Mouse (Mus musculus) liver, postnatal 0 days (tissue): ENCODE results near the gene Unkl. TPM values are rescaled to one million over a fixed set of nuclear protein-coding genes. Genes with fewer than 3 reads are reported as not detected.
A peak's percentile ranks its signal among the peaks of the same experiment; 100 is the strongest.
"Not testable (repeated sequence)": the region's sequence is repeated elsewhere in the genome, so short reads cannot be mapped to it uniquely, and the experiment has no call there.

Experiments
- ATAC-seq: fragments of 200-750 bp; cut with Nextera tagmentation; 2 replicates; pipeline ENCODE4 v1.8.0; 2017; ENCODE audit warnings: mild to moderate bottlenecking, moderate library complexity
- DNase-seq: peaks from one replicate; pipeline ENCODE4 v3.0.0-alpha.2; 2016
- H3K27ac ChIP-seq: fragments of 300-500 bp; sonication (generic); 2 replicates; pipeline ENCODE4 v1.5.1; 2014; ENCODE audit warnings: antibody characterized with exemption, moderate library complexity, mild to moderate bottlenecking, low read depth
- H3K27me3 ChIP-seq: fragments of 300-500 bp; sonication (generic); 2 replicates; pipeline ENCODE4 v1.6.1; 2014; ENCODE audit warnings: low read length, control low read depth, mixed read lengths; ENCODE audit not compliant: insufficient read depth
- H3K36me3 ChIP-seq: fragments of 300-500 bp; sonication (generic); replicated peaks from 2 replicates; pipeline ENCODE4 v1.6.1; 2014; ENCODE audit warnings: mild to moderate bottlenecking, control low read depth, low read length, moderate library complexity, mixed read lengths; ENCODE audit not compliant: insufficient read depth
- H3K4me1 ChIP-seq: fragments of 300-500 bp; sonication (generic); 2 replicates; pipeline ENCODE4 v1.6.1; 2014; ENCODE audit warnings: antibody characterized with exemption, mild to moderate bottlenecking, control low read depth; ENCODE audit not compliant: insufficient read depth
- H3K4me2 ChIP-seq: fragments of 300-500 bp; sonication (generic); 2 replicates; pipeline ENCODE4 v1.6.1; 2014; ENCODE audit warnings: low read depth, mild to moderate bottlenecking, low read length, moderate library complexity, mixed read lengths
- H3K4me3 ChIP-seq: fragments of 300-500 bp; sonication (generic); 2 replicates; pipeline ENCODE4 v1.5.1; 2014; ENCODE audit warnings: low read depth, low read length
- H3K9ac ChIP-seq: fragments of 300-500 bp; sonication (generic); replicated peaks from 2 replicates; pipeline ENCODE4 v1.6.1; 2014; ENCODE audit warnings: mild to moderate bottlenecking, moderate library complexity
- H3K9me3 ChIP-seq: fragments of 300-500 bp; sonication (generic); 2 replicates; pipeline ENCODE4 v1.6.1; 2016; ENCODE audit warnings: mild to moderate bottlenecking, control low read depth, low read length, mixed read lengths
- CTCF ChIP-seq: sonication (generic); IDR thresholded peaks from 2 replicates; pipeline ENCODE4 v1.5.1; 2016; ENCODE audit warnings: antibody characterized with exemption, low read depth
- EP300 ChIP-seq: IDR thresholded peaks from 2 replicates; pipeline ENCODE4 v1.6.1; 2016; ENCODE audit warnings: antibody characterized with exemption, low read depth, mild to moderate bottlenecking
- WGBS: fragments of 180-500 bp; shearing (Covaris S2); extraction: QIAGEN DNeasy Blood & Tissue Kit; methylation state at CpG from one replicate; pipeline ENCODE4 v1.1.7; 2014; ENCODE audit not compliant: insufficient replicate concordance; 5-methylcytosine and 5-hydroxymethylcytosine counted together
- polyA plus RNA-seq: library from polyadenylated mRNA; unstranded; fragments of >200 nt; fragmentation: Nextera tagmentation; extraction: Ambion mirVana; gene quantifications from 2 replicates; pipeline ENCODE4 v1.2.1, GENCODE M21; 2015

Unkl gene
- polyA plus RNA-seq, 1 experiment from 2014 or later, result 3.4 TPM

DNA sequence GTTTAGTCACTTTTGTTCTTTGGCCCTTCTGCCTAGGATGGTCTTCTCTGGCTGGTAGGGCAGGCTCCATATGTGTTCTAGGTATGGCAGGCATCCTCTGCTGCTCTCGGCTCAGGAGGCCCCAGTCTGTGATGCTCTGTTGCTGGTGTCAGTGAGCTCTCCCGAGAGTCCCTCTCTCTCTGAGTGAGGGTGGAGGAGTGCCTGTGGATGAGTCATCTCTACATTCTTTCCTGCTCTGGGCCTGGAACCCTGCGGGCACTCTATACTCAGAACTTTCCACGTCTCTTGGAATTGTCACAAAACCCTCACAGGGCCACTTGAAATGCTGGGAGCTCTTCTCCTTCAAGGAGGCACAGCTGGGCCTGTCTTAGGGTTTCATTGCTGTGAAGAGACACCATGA, 23.5 kb downstream of the Unkl start:
- WGBS, result 75% methylated on average over 4 of the region's 4 CpGs
- Histone ChIP-seq H3K4me2 (no peak overlapping the region), H3K27me3 (no peaks in the 10 kb centered on the region), H3K36me3 (peaks cover 66% of the 10 kb centered on the region), H3K9me3 (no peaks in the 10 kb centered on the region), H3K27ac (no peak overlapping the region), H3K9ac (no peak overlapping the region), H3K4me3 (no peak overlapping the region), H3K4me1 (no peaks in the 10 kb centered on the region)
- ATAC-seq (no peak), DNase-seq (no peak)
- no peak for TF ChIP-seq CTCF
- TF ChIP-seq EP300, result no peak

DNA sequence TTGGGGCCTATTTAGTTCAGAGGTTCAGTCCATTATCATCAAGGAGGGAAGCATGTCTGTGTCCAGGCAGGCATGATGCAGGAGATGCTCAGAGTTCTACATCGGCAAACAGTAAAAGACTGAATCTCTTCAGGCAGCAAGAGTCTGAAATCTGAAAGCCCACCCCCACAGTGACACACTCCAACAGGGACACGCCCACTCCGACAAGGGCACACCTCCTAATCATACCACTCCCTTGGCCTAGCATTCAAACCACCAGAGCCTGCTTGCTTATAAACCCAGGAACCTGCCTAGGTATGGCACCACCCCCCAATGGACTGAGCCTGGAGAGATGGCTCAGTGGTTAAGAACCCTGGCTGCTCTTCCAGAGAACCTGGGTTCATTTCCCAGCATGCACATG, 27.2 kb downstream of the Unkl start:
- no peaks in the 10 kb centered on the region for H3K27me3 ChIP-seq
- H3K27ac ChIP-seq, result no peak overlapping the region
- H3K4me2 ChIP-seq, result no peak overlapping the region
- H3K4me1 ChIP-seq, result no peaks in the 10 kb centered on the region
- WGBS, result 91% methylated on average over 3 of the region's 3 CpGs
- H3K4me3 ChIP-seq, result no peak overlapping the region
- H3K9me3 ChIP-seq, result no peaks in the 10 kb centered on the region
- no peak for TF ChIP-seq CTCF
- TF ChIP-seq EP300, result no peak
- DNase-seq (no peak), ATAC-seq (no peak)
- peaks cover 51% of the 10 kb centered on the region for H3K36me3 ChIP-seq
- H3K9ac ChIP-seq, result no peak overlapping the region

DNA sequence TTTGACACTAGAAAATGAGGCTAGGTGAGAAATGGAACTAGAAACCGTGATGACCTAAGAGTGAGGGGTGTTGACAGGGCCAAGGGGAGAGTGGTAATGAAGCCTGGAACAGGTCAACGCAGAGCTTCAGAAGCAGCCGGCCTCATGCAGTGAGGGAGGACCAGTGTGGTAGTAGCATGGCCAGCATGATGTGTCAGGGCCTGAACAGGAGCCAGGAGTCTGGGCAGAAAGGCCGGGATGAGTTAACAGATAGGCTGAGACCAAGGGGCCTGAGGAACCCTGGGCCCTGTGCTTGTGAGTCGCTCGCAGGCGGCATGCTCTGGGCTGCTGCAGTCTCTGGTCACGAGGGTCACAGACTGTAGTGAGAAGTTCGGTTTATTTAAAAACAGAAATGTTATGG, 30.8 kb downstream of the Unkl start:
- no peak overlapping the region for H3K27ac ChIP-seq
- WGBS, result 84% methylated on average over 9 of the region's 9 CpGs
- no peak overlapping the region for H3K4me2 ChIP-seq
- no peak overlapping the region for H3K9ac ChIP-seq
- H3K4me1 ChIP-seq, result peaks cover 25% of the 10 kb centered on the region
- H3K36me3 ChIP-seq, result peaks cover 33% of the 10 kb centered on the region
- TF ChIP-seq CTCF (no peak), EP300 (no peak)
- no peaks in the 10 kb centered on the region for H3K9me3 ChIP-seq
- DNase-seq (no peak), ATAC-seq (no peak)
- H3K4me3 ChIP-seq, result no peak overlapping the region
- H3K27me3 ChIP-seq, result no peaks in the 10 kb centered on the region

DNA sequence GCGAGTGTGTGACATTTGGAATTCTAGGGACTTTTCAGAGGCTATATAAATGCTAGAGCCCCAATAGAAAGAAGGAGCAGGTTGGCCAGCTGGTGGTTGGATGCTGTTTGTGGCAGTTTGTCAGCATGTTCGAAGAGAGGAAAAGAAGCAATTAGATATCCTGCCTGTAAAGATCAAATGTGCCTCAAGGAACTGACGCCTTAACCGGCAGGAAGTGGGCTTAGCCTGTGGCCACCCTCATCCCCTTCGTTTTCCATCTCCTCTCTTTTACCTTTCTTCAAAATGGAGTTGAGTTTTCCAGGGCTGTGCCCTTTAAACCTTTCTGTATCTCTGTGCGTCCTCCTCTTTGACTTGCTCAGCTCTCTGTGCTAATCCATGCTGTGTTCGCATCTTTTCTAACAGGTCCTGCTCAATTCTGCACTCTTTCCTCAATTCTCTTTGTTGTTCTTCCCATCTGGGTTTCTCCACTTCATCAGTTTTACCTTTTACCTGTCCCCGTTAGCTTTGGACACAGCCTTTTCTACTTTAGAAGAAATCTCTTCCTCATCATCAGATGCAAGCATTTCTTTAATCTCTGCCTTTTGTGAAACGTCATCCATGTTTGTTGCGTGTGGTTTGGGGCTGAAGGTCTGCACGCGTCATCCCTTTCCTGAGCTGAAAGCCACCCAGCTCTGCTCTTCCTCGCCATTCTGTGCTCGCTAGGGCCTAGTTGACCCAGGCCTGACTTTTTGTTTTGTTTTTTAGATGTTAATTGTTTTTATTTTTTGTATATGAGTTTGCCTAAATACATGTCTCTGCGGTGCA, 31.5 kb downstream of the Unkl start:
- no peak for DNase-seq
- Histone ChIP-seq H3K9me3 (no peaks in the 10 kb centered on the region), H3K9ac (no peak overlapping the region), H3K4me3 (no peak overlapping the region), H3K27ac (no peak overlapping the region), H3K36me3 (peaks cover 25% of the 10 kb centered on the region), H3K4me2 (no peak overlapping the region), H3K27me3 (no peaks in the 10 kb centered on the region), H3K4me1 (peaks cover 30% of the 10 kb centered on the region)
- ATAC-seq, result no peak
- 80% methylated on average over 15 of the region's 15 CpGs for WGBS
- TF ChIP-seq EP300, result no peak
- no peak for TF ChIP-seq CTCF

DNA sequence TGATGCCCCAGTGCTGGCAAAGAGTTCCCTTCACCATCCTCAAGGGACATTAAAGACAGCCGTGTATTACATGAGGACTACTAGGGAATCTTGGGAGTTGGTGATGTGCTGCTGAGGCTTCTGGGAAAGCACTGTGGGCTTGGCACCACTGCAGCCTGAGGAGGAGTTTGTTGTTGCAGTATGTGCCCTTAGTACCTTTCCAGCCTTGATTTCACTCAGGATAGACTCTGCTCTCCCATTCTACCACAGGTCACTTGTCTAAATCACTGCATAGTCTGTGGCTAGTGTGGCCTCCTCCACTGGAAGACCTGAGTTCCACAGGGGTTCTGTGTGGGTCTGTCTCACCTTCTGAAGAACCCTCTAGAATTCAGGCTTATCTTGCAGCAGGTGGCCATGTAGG, 32.5 kb downstream of the Unkl start:
- 96% methylated on average over 1 of the region's 1 CpGs for WGBS
- Histone ChIP-seq H3K9me3 (no peaks in the 10 kb centered on the region), H3K9ac (no peak overlapping the region; the same call in 1 of the 2 replicates), H3K27me3 (no peaks in the 10 kb centered on the region), H3K4me1 (peaks cover 38% of the 10 kb centered on the region), H3K36me3 (peaks cover 18% of the 10 kb centered on the region), H3K4me3 (no peak overlapping the region), H3K27ac (no peak overlapping the region), H3K4me2 (no peak overlapping the region)
- TF ChIP-seq CTCF, result no peak
- TF ChIP-seq EP300, result no peak
- no peak for ATAC-seq
- DNase-seq, result no peak

DNA sequence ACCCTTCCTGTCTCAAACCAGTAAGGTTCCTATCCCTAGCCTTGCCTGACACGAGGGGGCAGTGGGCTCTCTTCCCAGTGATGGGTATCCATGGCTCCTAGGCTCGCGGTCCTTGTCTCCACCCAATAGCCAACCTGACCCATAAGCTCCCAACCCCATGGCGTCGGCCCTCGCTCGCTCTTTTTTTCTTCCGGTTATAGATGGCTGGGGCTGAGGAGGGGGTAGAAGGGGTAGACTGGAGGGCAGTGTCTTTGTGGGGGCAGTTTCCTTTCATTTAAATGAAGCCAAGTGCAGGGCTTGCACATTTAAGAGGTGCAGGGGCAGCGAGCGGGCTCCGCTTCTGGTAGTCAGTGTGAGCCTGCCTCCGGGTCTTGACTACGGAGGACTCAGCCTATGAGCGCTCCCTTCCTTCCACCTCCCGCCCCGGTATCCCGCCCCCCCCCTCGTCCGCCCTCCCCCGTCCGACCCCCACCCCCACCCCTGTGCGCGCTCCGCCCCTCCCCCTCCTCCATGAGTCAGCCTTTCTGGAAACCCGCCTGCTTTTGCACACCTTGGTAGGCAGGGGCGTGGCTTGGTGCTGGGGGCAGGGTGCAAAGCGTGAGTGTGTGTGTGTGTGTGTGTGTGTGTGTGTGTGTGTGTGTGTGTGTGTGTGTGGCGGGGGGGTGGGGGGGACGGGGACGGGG, 33.8 kb downstream of the Unkl start:
- peak overlapping the region; percentile 71 for H3K9ac ChIP-seq
- H3K4me3 ChIP-seq, result peak overlapping the region; percentile 67
- WGBS, result 5% methylated on average over 21 of the region's 30 CpGs
- H3K36me3 ChIP-seq, result peaks cover 18% of the 10 kb centered on the region
- peaks cover 46% of the 10 kb centered on the region for H3K4me1 ChIP-seq
- peak overlapping the region; percentile 91 for H3K4me2 ChIP-seq
- peak; percentile 74 for ATAC-seq
- H3K27me3 ChIP-seq, result no peaks in the 10 kb centered on the region
- H3K27ac ChIP-seq, result peak overlapping the region; percentile 75
- peak; percentile 85 for DNase-seq
- TF ChIP-seq CTCF (0 out of 2 replicates have a peak, but pooled peaks have one; percentile 10), EP300 (no peak)
- no peaks in the 10 kb centered on the region for H3K9me3 ChIP-seq

DNA sequence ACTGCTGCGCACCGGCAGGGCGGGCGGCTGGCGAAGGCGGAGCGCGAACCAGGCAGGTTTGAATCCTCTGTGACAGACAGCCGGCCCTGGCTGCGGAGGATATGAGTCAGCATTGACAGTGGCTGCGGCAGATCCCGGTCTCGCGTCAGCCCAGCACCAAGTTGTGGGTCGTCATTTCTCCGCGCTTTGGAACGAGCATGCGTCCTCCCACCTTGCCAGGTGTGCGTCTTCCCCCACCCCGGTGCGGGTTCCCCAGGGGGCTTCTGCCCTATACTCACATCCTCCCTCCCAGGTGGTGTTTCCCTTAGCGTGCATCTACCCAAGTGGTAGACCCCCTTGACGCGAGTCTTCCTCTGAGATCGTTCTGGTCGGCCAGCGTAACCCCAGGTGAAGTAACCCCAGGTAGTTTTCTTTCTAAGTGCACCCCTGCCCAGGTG, 34.3 kb downstream of the Unkl start:
- Histone ChIP-seq H3K27ac (peak overlapping the region; percentile 84), H3K4me1 (peaks cover 46% of the 10 kb centered on the region), H3K9ac (peak overlapping the region; percentile 73), H3K36me3 (peaks cover 18% of the 10 kb centered on the region), H3K4me3 (peak overlapping the region; percentile 67), H3K4me2 (peak overlapping the region; percentile 91)
- 8% methylated on average over 11 of the region's 28 CpGs for WGBS
- DNase-seq (peak; percentile 39), ATAC-seq (peak; percentile 80)
- H3K9me3 ChIP-seq, H3K27me3 ChIP-seq: not testable (repeated sequence)
